Mouse (Mus musculus): ENCODE results near the gene Rela.

DNA sequence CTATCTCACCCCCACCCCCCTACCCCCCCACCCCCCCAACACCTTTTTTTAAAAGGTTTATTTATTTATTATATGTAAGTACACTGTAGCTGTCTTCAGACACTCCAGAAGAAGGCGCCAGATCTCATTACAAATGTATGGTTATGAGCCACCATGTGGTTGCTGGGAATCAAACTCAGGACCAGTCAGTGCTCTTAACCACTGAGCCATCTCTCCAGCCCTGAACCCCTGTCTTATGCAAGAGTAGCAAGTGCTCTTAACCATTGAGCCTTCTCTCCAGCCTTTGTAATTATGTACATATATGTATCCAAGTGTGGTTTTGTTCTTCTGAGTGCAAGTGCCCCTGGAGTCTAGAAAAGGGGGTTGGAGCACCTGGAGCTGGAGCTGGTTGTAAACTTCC, 25.3 kb upstream of the Rela start:
- TF ChIP-seq CTCF (IDR thresholded peaks at IDR 0.05; ENCODE audit: low read depth, low read length) (no peak), GATA2 (IDR thresholded peaks at IDR 0.05; ENCODE audit: borderline replicate concordance, low read depth, low read length) (no peak)
